Mouse (Mus musculus): ENCODE measurements around the gene Clmn.

Gene Clmn

GRCm38 (mm10) chr12:104880367-104880766, 15.5 kb upstream of the Clmn start:
- DNase-seq (ENCODE audit: extremely low read depth, low read depth, low spot score), result no peak

GRCm38 (mm10) chr12:104879577-104879989, 14.7 kb upstream of the Clmn start:
- no peak for DNase-seq (ENCODE audit: extremely low read depth, low read depth, low spot score)

DNA sequence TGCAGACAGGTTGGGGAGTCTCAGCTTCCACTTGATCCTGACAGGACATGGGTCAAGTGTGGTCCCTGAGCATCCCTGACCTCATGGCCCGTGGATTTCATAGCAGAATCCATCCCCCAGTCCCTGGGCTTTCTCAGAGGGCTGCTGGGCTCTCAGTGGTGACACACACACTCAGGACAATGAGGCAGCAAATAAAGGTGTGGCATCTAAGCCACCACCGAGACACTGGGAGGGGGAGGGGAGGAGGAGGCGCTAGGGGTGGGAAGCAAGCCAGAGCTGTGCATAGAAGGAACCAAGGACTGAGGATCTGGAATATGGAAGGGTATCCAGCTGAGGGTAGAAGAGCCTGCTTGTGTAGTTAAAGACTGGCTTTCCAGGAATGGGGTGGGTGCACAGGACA, 11.2 kb upstream of the Clmn start:
- no peak for DNase-seq (ENCODE audit: extremely low read depth, low read depth, low spot score)

- no peak for DNase-seq (ENCODE audit: extremely low read depth, low read depth, low spot score)
Measured at GRCm38 (mm10) chr12:104871987-104872386, 7.1 kb upstream of the Clmn start.

GRCm38 (mm10) chr12:104869737-104870136, 4.9 kb upstream of the Clmn start:
- DNase-seq (ENCODE audit: extremely low read depth, low read depth, low spot score), result no peak

DNA sequence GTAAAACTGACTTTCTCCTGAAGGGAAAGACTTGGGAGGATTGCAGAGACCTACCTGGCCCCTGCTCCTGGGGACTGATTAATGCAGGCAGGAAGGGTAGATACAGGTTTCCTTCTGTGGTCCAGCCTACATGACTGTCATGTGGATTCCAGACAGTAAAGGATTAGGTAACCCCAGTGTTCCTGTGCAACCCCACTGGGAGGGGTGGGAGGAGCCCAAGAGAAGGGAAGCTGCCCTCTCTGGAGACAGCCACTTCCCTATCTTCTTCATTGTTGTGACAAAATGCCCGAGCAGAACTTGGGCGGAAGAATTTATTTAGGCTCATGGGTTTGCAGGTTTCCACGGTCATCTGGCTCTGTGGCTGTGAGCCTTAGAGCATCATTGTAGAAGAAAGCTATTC, 3.6 kb upstream of the Clmn start:
- no peak for DNase-seq (ENCODE audit: extremely low read depth, low read depth, low spot score)

GRCm38 (mm10) chr12:104867851-104868250, 3.0 kb upstream of the Clmn start:
- no peak for DNase-seq (ENCODE audit: extremely low read depth, low read depth, low spot score)

DNA sequence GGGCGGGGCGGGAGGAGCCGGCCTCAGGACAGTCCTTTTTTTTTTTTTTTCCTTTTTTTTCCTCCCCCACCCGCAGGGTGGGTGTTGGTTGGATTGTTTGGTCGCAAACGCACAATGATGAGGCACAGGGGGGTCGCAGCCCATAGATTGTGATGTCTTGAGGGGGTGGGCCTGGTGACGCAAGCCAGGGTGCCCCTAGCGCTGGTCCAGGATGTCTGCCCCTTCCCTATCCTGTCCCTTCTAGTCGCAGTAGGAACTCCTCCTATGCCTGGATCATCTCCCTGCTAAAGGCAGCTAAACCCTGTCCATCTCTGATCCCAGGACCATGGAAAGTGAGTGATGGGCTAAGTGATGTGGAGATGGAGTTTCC, 275 bp upstream of the Clmn start:
- no peak for DNase-seq (ENCODE audit: extremely low read depth, low read depth, low spot score)

- no peak for DNase-seq (ENCODE audit: extremely low read depth, low read depth, low spot score)
Measured at GRCm38 (mm10) chr12:104863653-104864052, 1.2 kb downstream of the Clmn start.

DNA sequence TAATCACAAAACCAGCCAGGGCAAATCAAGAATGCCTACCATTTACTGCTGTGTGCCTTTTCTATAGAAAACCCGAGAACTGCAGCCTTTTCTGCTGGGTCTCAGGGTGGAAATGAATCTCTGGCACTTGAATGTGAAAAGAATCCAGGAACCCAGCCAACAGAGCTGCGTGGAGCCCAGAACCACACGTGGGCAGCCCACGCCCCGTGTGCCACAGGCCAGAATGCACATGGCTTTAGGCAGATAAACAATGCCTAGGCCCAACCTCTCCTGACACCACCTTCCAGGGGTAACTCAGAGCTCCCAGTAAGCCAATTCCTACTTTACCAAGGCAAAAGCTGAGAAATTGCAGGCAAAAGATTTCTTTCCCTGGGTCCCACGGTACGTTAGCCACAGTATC, 5.7 kb downstream of the Clmn start:
- DNase-seq (ENCODE audit: extremely low read depth, low read depth, low spot score), result no peak

DNA sequence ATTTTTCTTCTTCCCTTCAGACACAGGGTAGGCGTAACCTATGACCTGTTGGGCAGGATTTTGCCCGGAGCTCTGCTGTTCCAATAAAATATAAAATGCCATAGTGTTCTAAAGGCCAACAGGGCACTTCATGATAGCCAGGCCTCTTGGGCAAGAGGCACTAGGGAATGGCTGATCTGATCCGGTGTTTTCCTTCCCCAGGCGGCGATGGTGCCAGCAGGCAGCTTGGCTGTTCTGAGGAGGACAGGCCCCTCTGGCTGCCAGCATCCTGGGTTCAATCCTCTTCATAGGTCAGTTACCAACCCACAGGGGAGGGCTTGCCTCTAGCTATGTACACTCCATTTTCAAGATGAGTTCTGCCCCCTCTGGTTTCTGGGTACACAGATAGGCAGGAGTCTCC, 6.1 kb downstream of the Clmn start:
- DNase-seq (ENCODE audit: extremely low read depth, low read depth, low spot score), result peak; percentile 61

DNA sequence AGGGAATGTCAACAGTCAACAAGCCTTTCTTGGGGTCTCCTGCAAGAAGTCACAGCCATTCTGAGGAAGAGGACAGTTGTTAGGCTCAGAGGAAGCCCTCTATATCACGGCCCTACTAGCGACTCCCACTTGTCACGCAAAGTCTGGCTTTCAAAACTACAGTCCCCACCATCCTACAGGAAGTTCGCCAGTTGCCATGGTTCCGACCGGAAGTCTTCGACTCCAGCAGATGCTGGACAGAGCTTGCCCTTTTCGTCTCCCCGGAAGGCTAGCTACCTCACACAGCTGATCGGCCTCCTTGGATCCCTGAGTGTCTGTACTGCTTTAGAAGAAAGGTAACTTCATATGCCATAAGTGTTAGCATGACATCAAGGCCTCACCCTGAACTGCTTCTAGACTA, 7.3 kb downstream of the Clmn start:
- no peak for DNase-seq (ENCODE audit: extremely low read depth, low read depth, low spot score)

DNA sequence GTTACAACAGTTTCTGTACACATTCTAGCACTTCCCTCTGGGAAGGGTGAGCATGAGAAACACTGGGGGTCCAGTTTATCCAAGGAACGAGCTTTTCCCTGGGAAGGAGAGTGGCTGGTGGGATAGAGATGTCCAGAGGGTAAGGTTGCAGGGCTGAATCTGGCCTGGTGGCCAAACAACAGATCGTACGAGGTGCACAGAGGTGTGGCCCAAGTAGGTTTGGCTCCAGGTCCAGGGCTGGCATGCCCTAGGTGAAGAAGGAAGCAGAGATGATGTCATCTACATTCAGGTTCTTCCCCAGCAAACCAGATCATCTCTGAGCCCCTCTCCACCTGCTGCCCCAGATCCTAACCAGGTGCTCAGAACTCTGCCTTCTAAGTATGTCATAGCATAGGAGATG, 8.3 kb downstream of the Clmn start:
- no peak for DNase-seq (ENCODE audit: extremely low read depth, low read depth, low spot score)

- no peak for DNase-seq (ENCODE audit: extremely low read depth, low read depth, low spot score)
Measured at GRCm38 (mm10) chr12:104855548-104855947, 9.3 kb downstream of the Clmn start.

DNA sequence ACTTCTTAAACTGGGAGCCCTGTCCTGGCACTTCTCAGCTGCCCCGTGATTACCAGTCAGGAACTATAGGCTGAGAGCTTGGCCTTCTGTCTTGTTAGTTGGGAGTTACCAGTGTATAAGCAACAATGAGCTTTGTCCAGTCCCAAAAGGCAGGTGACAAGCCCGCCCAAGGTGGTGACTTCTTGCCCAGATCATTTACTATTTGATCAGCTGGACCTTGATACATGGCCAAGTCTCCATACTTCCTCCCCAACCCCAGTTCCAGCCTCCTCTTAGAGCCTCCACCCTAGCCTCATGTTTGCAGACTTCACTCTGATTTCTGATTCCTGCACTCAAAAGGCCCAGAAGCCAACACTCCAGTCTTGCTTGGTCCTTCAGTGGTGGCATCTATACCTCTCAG, 10.1 kb downstream of the Clmn start:
- DNase-seq (ENCODE audit: extremely low read depth, low read depth, low spot score), result no peak

- DNase-seq (ENCODE audit: extremely low read depth, low read depth, low spot score), result no peak
Measured at GRCm38 (mm10) chr12:104853374-104853773, 11.5 kb downstream of the Clmn start.

DNA sequence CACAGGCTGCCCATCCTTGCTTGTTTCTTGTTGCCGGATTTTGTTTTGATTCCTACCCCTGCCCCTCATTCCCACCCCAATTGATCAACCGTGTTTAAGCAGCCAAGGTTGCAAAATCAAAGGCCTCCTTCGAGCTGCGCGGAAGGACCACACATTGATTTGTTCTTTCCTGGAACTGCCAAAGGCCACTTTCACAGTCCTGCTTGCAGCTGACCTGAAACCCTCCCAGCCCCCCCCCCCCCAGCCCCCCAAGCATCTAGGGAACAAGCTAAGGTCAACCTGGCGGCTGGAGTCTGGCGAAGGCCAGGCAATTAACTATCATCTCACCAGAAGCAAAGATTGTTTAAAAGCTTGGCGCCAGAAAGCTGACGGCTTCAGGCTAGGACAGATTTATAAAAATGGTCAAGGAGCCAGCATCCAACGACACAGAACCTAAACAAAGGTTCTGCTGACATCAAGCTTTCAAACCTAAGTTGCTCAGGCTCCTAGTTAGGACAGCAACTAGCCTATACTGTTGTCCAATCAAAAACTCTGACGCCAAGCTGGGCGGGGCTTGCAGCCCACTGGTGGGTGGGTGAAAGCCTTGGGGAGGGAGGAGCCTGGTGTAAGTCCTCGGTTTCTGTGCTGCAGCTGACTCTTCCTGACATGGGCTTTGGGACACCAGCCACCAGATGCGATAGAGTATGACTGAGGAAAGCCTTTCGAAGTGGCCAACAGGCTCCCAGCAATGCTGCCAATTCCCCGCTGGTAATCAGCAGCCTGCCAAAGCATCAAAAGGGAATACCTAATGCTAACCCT, 13.0 kb downstream of the Clmn start:
- no peak for DNase-seq (ENCODE audit: extremely low read depth, low read depth, low spot score)

DNA sequence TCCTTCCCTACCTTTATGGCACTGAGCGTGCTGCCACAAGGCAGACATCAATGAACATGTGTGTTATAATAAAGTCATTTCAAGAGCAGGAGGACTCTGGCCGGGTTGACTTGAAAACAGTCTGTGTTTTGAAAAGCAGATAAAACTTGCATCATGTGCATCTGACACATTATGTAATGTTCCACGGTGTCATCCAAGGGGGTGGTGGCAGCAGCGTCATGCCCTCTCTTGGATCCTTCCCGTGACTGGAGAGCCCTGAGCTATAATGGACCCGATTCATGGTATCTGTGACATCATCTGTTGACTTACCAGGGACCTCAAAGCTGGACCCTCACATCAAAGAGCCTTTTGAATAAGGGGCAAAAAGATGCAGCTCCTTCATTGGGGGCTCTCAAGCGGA, 14.8 kb downstream of the Clmn start:
- DNase-seq (ENCODE audit: extremely low read depth, low read depth, low spot score), result no peak

DNA sequence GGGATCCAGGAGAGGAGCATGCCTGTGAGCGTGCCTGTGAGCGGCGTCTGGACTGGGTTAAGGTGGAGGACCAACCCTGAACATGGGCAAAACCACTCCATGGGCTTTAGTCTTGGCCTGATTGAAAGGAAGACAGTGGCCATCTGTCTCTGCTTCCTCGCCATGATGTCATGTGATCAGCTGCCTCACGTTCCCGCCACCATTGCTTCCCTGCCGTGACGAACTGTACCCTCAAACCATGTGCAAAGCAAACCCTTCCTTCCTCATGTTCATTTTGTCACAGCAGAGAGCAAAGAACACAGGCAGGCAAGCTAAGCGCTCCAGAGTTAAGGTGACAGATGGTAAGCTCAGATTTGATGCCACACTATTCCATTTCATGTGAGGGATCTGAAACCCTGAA, 16.2 kb downstream of the Clmn start:
- no peak for DNase-seq (ENCODE audit: extremely low read depth, low read depth, low spot score)

- DNase-seq (ENCODE audit: extremely low read depth, low read depth, low spot score), result no peak
Measured at GRCm38 (mm10) chr12:104847227-104847626, 17.6 kb downstream of the Clmn start.

DNA sequence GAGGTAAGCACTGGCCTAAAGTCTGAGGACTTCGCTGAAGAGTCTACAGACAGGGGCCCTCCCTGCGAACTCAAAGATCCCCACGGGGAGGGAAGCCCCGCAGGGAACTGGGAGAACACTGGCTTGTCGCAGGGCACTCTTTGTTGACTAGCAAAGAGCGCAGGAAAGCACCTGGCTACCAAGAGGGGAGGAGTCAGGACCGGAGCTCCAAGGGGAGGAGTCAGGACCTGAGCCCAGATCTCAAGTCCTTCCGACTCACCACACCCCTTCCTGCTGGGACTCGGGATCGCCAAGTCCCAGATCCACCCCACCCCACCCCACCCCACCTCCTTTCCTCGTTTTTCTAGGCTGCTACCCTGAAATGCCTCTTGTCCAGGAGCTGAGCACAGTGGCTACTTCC, 19.2 kb downstream of the Clmn start:
- no peak for DNase-seq (ENCODE audit: extremely low read depth, low read depth, low spot score)

DNA sequence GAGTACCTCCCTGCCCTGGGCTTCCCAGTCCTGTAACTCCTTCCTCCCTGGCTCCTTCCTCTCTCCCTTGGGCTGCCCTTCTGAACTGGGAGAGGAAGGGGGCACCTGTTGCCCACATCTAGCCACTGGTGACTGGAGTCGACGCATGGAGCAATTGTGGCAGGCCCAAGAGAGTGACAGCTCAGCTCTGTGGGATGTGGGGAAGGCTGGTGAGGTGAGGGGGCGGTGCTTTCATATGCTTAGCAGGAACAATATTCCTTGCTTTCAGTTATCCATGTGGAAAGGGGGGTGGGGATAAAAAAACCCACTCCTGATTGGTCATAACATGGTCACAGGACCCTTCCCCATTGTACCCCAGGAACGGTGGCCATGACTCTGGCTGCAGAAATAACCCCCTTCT, 19.9 kb downstream of the Clmn start:
- DNase-seq (ENCODE audit: extremely low read depth, low read depth, low spot score), result no peak

DNA sequence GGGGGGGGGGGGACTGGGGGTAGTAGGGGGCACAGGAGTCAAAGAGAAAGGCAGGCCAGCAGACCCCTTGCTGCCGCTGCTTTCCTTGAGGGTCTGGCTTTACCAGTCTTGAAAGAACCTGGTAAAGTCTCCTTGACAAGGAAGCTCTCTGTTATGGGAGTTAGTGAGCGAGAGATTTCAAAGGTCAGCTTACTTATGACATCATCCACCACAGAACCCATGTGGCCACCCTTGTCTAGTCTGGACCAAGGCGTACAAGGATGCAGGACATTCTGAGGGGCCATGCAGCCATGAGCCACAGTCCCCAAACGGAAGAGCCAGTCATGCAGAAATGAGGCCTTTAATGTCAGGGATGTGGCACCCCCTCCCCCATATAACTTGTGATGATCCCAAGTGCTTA, 20.6 kb downstream of the Clmn start:
- no peak for DNase-seq (ENCODE audit: extremely low read depth, low read depth, low spot score)

All from fat pad, adult 2 months (tissue).